Mouse (Mus musculus): ENCODE measurements around the gene Grid1. TPM values are rescaled to one million over a fixed set of nuclear protein-coding genes. Genes with fewer than 3 reads are reported as not detected.

The Grid1 gene
- total and polyA plus RNA-seq, 2 experiments from 2014 or later, result 10.5 to 39.4 TPM

DNA sequence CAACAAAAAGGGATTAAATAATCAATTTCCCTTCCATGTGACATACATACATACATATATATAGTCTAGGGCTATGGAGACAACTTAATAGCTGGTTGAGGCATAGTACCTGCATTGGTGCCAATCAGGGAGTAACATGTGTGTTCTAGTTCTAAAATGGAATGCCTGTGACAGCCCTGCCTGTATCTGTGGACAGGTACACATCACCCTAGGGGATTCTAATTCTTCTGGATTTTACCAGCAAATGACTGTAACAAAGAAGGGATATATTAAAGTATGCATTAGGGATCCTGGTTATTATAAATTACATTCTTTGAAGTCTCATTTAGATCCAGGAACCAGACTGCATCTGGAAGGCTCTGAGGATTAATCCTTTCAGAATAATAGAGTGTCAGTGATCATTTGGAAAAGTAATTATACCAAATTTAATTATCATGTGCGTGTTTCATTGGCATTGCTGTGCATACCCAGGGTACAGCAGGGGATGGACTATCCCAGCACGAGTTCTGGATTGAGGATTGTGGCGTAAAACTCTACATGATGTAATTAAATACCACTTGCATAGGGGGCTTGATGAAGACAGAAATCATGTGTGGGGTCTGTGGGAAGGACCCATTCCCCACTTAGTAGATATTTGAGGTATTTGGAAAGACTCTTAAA, 584.5 kb downstream of the Grid1 start:
- 57% methylated on average over 3 of the region's 3 CpGs for WGBS
- TF ChIP-seq CTCF (IDR thresholded peaks at IDR 0.05), result no peak
- H3K4me1 ChIP-seq (ENCODE audit: insufficient read depth, low read length), result no peaks in the 10 kb centered on the region
- no peaks in the 10 kb centered on the region for H3K27me3 ChIP-seq (ENCODE audit: insufficient read depth, low read length)
- no peak for DNase-seq (ENCODE audit: low spot score)
- H3K9me3 ChIP-seq (ENCODE audit: low read length), result no peaks in the 10 kb centered on the region
- no peak overlapping the region for H3K9ac ChIP-seq (replicated peaks; ENCODE audit: low read length, poor library complexity, severe bottlenecking)
- H3K27ac ChIP-seq (ENCODE audit: low read depth, low read length), result no peak overlapping the region
- no peak for ATAC-seq (ENCODE audit: low FRiP score)
- no peak overlapping the region for H3K4me2 ChIP-seq (ENCODE audit: low read depth, low read length, poor library complexity, severe bottlenecking)
- H3K4me3 ChIP-seq (ENCODE audit: low read depth, low read length), result no peak overlapping the region
- H3K36me3 ChIP-seq (ENCODE audit: insufficient read depth, low read length), result no peaks in the 10 kb centered on the region

- DNase-seq (ENCODE audit: low spot score), result peak; percentile 31
- no peak overlapping the region for H3K27ac ChIP-seq (ENCODE audit: low read depth, low read length)
- no peaks in the 10 kb centered on the region for H3K4me1 ChIP-seq (ENCODE audit: insufficient read depth, low read length)
- 65% methylated on average over 2 of the region's 2 CpGs for WGBS
- no peak for ATAC-seq (ENCODE audit: low FRiP score)
- H3K36me3 ChIP-seq (ENCODE audit: insufficient read depth, low read length), result no peaks in the 10 kb centered on the region
- TF ChIP-seq CTCF (IDR thresholded peaks at IDR 0.05), result no peak
- no peak overlapping the region for H3K4me3 ChIP-seq (ENCODE audit: low read depth, low read length)
- no peaks in the 10 kb centered on the region for H3K9me3 ChIP-seq (ENCODE audit: low read length)
- H3K4me2 ChIP-seq (ENCODE audit: low read depth, low read length, poor library complexity, severe bottlenecking), result no peak overlapping the region
- H3K27me3 ChIP-seq (ENCODE audit: insufficient read depth, low read length), result no peaks in the 10 kb centered on the region
- no peak overlapping the region for H3K9ac ChIP-seq (replicated peaks; ENCODE audit: low read length, poor library complexity, severe bottlenecking)
Observed at GRCm38 (mm10) chr14:35430259-35430658, 610.4 kb downstream of the Grid1 start.

DNA sequence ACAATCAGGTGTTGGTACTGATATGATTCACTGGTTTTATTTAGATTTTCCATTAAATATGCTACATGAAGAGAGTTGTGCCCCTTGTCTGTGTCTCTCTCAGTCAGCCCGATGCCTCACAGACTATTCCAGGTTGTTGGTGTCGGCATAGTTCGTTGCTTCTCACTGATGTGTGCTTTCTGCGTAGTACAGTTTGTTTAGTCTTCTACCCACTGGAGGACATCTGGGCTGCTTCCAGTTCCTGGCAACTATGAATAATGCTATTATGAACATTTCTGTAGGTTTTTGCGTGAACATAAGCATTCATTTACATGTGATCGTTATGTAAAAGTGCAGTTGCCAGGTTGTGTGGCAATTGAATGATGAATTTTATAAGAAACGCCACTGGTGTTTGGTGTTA, 633.8 kb downstream of the Grid1 start:
- Histone ChIP-seq H3K9ac (replicated peaks; ENCODE audit: low read length, poor library complexity, severe bottlenecking) (no peak overlapping the region), H3K36me3 (ENCODE audit: insufficient read depth, low read length) (peaks cover 3% of the 10 kb centered on the region; the same call in 1 of the 2 replicates), H3K27ac (ENCODE audit: low read depth, low read length) (no peak overlapping the region), H3K4me2 (ENCODE audit: low read depth, low read length, poor library complexity, severe bottlenecking) (no peak overlapping the region), H3K9me3 (ENCODE audit: low read length) (no peaks in the 10 kb centered on the region), H3K4me1 (ENCODE audit: insufficient read depth, low read length) (no peaks in the 10 kb centered on the region), H3K27me3 (ENCODE audit: insufficient read depth, low read length) (no peaks in the 10 kb centered on the region), H3K4me3 (ENCODE audit: low read depth, low read length) (no peak overlapping the region)
- no peak for TF ChIP-seq CTCF (IDR thresholded peaks at IDR 0.05)
- 88% methylated on average over 7 of the region's 7 CpGs for WGBS
- ATAC-seq (ENCODE audit: low FRiP score) (no peak), DNase-seq (ENCODE audit: low spot score) (no peak)

DNA sequence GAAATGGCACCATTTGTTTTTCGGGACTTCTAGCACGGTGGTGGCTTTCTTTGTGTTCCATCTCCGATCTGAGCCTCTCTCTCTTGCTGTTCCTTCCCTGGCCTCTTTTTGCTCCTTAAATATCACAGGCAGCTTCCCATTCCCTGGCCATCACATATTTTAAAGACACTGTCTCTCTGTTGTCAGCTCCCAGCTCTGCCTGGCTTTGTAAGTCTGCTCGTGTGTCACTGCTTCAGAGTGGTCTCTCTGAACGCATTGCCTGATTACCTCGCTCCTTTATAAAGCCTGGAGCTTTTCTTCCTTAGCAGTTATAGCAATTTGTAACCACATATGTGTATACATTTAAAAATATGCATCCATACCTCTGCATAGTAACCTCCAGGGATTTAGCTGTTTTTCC, 648.3 kb downstream of the Grid1 start:
- ATAC-seq (ENCODE audit: low FRiP score), result no peak
- 58% methylated on average over 6 of the region's 6 CpGs for WGBS
- no peak overlapping the region for H3K4me2 ChIP-seq (ENCODE audit: low read depth, low read length, poor library complexity, severe bottlenecking)
- no peaks in the 10 kb centered on the region for H3K4me1 ChIP-seq (ENCODE audit: insufficient read depth, low read length)
- no peak overlapping the region for H3K27ac ChIP-seq (ENCODE audit: low read depth, low read length)
- H3K4me3 ChIP-seq (ENCODE audit: low read depth, low read length), result no peak overlapping the region
- H3K36me3 ChIP-seq (ENCODE audit: insufficient read depth, low read length), result no peaks in the 10 kb centered on the region
- DNase-seq (ENCODE audit: low spot score), result peak; percentile 11
- no peak overlapping the region for H3K9ac ChIP-seq (replicated peaks; ENCODE audit: low read length, poor library complexity, severe bottlenecking)
- no peaks in the 10 kb centered on the region for H3K9me3 ChIP-seq (ENCODE audit: low read length)
- TF ChIP-seq CTCF (IDR thresholded peaks at IDR 0.05), result no peak
- no peaks in the 10 kb centered on the region for H3K27me3 ChIP-seq (ENCODE audit: insufficient read depth, low read length)

- 88% methylated on average over 2 of the region's 2 CpGs for WGBS
- ATAC-seq (ENCODE audit: low FRiP score), result no peak
- no peak overlapping the region for H3K4me2 ChIP-seq (ENCODE audit: low read depth, low read length, poor library complexity, severe bottlenecking)
- H3K4me1 ChIP-seq (ENCODE audit: insufficient read depth, low read length), result no peaks in the 10 kb centered on the region; the same call in 1 of the 2 replicates
- DNase-seq (ENCODE audit: low spot score), result no peak
- no peak overlapping the region for H3K9ac ChIP-seq (replicated peaks; ENCODE audit: low read length, poor library complexity, severe bottlenecking)
- no peaks in the 10 kb centered on the region for H3K36me3 ChIP-seq (ENCODE audit: insufficient read depth, low read length)
- no peak for TF ChIP-seq CTCF (IDR thresholded peaks at IDR 0.05)
- H3K27me3 ChIP-seq (ENCODE audit: insufficient read depth, low read length), result no peaks in the 10 kb centered on the region
- no peaks in the 10 kb centered on the region for H3K9me3 ChIP-seq (ENCODE audit: low read length)
- H3K27ac ChIP-seq (ENCODE audit: low read depth, low read length), result no peak overlapping the region
- no peak overlapping the region for H3K4me3 ChIP-seq (ENCODE audit: low read depth, low read length)
Observed at GRCm38 (mm10) chr14:35486017-35486416, 666.1 kb downstream of the Grid1 start.

GRCm38 (mm10) chr14:35502324-35502723, 682.4 kb downstream of the Grid1 start:
- Histone ChIP-seq H3K9me3 (ENCODE audit: low read length) (no peaks in the 10 kb centered on the region), H3K36me3 (ENCODE audit: insufficient read depth, low read length) (no peaks in the 10 kb centered on the region), H3K4me2 (ENCODE audit: low read depth, low read length, poor library complexity, severe bottlenecking) (no peak overlapping the region), H3K4me1 (ENCODE audit: insufficient read depth, low read length) (no peaks in the 10 kb centered on the region), H3K9ac (replicated peaks; ENCODE audit: low read length, poor library complexity, severe bottlenecking) (no peak overlapping the region), H3K27me3 (ENCODE audit: insufficient read depth, low read length) (no peaks in the 10 kb centered on the region), H3K27ac (ENCODE audit: low read depth, low read length) (no peak overlapping the region), H3K4me3 (ENCODE audit: low read depth, low read length) (no peak overlapping the region)
- ATAC-seq (ENCODE audit: low FRiP score), result no peak
- peak; percentile 15 for DNase-seq (ENCODE audit: low spot score)
- 48% methylated on average over 5 of the region's 5 CpGs for WGBS
- TF ChIP-seq CTCF (IDR thresholded peaks at IDR 0.05), result no peak
